ENCODE assay signal across 8 mouse cellular contexts in the genomic region with DNA sequence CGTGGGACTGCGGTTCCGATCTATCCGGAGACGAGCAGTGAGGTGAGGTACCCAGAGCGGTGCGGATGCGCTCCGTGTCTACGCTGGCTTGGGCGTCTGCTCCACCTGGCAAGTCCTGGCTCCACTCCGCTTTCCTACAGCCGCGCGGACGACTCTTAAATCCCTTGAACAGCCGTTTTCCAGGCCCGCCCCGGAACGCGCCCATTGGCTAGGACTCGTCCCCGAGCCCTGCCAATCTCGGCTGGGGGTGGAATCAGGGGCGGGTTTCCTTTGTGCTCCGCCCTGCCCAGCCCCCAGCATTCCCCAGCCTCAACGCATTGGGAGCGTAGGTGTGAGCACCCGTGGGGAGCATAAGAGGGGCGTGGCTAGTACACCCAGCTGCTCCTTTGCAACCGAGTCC. TPM values are rescaled to one million over a fixed set of nuclear protein-coding genes. Genes with fewer than 3 reads are reported as not detected.
A peak's percentile ranks its signal among the peaks of the same experiment; 100 is the strongest.
DNase-seq lines count a peak whose midpoint lies in the region; ATAC-seq and TF ChIP-seq lines count a peak whose summit lies in the region.

A gene (minus strand): TSS at position 134 of the 400 bp plus-strand sequence.

- WGBS in hindbrain, embryonic 10.5 days = under 1% methylated on average over 31 of the region's 31 CpGs
- WGBS in lung, adult 2 months = 2% methylated on average over 31 of the region's 31 CpGs

- no peaks in the 10 kb centered on the region for H3K36me3 ChIP-seq in hindbrain, embryonic 10.5 days

- H3K4me3 ChIP-seq in hindbrain, embryonic 10.5 days = peak within 1 kb of the TSS; percentile 62
- peak within 1 kb of the TSS; percentile 66 for H3K4me3 ChIP-seq in lung, adult 2 months (replicated peaks; ENCODE audit: extremely low read depth, low read depth, low read length)

- DNase-seq in NIH3T3 (ENCODE audit: low read depth) = peak; percentile 57
- peak; percentile 78 for DNase-seq in cerebellum, adult 9-10 months
- peak; percentile 93 to 98 for DNase-seq in frontal cortex, adult 2 months (ENCODE audit: extremely low spot score in 1 of 2, low spot score in 1 of 2)
- peak; percentile 94 for DNase-seq in hindbrain, embryonic 10.5 days (ENCODE audit: low spot score)
- DNase-seq in layer of hippocampus, adult 9-10 months (ENCODE audit: low spot score) = peak; percentile 90
- peak; percentile 77 for DNase-seq in lung, adult 2 months
- DNase-seq in ovary, postnatal 36 days (ENCODE audit: low spot score) = peak; percentile 93

- H3K27me3 ChIP-seq in hindbrain, embryonic 10.5 days (ENCODE audit: insufficient read depth, poor library complexity, severe bottlenecking) = peaks cover 48% of the 10 kb centered on the region

- peaks cover 35% of the 10 kb centered on the region for H3K4me1 ChIP-seq in hindbrain, embryonic 10.5 days (replicated peaks)
- H3K4me1 ChIP-seq in lung, adult 2 months (ENCODE audit: control insufficient read depth, insufficient read depth, low read length) = peaks cover 4% of the 10 kb centered on the region; the same call in 1 of the 2 replicates

- TF ChIP-seq POLR2A in lung, adult 2 months (IDR thresholded peaks at IDR 0.05; ENCODE audit: borderline replicate concordance, extremely low read depth, low read depth, low read length) = peak; percentile 81; the same call in 1 of the 2 replicates

- no peaks in the 10 kb centered on the region for H3K9me3 ChIP-seq in hindbrain, embryonic 10.5 days

- no peak for TF ChIP-seq CTCF in lung, adult 2 months (IDR thresholded peaks at IDR 0.05; ENCODE audit: insufficient read depth, low read length)

- no peak for ATAC-seq in granulocyte monocyte progenitor cell, adult 5-6 weeks (replicated peaks; ENCODE audit: poor library complexity, severe bottlenecking)

- peak within 1 kb of the TSS; percentile 80 for H3K27ac ChIP-seq in hindbrain, embryonic 10.5 days

RNA-seq across cellular contexts. Expression of the gene that starts here (rescaled TPM):
- polyA plus RNA-seq in frontal cortex, adult 2 months (2012; rRNA removed) = 38.5 and 43.2 TPM in 2 replicates
- polyA plus RNA-seq in hindbrain, embryonic 10.5 days (2016; fragmentation: Nextera tagmentation; extraction: Ambion mirVana) = 14.6 and 23.2 TPM in 2 replicates
- polyA plus RNA-seq in lung, adult 2 months (2012; rRNA removed) = 6.3 and 7.3 TPM in 2 replicates
- total RNA-seq in granulocyte monocyte progenitor cell, adult 5-6 weeks (2014; fragmentation: Nextera tagmentation) = not detected in 2 replicates
- not detected in 2 replicates for total RNA-seq in granulocyte monocyte progenitor cell, adult 5-6 weeks (2017)
